Mouse (Mus musculus): ENCODE data around the gene Ankdd1b.

- TF ChIP-seq POLR2A (IDR thresholded peaks at IDR 0.05; ENCODE audit: borderline replicate concordance, low read depth, low read length) (no peak), CTCF (IDR thresholded peaks at IDR 0.05; ENCODE audit: low read depth, low read length) (no peak)
These were observed 17.0 kb upstream of the Ankdd1b start for GRCm38 (mm10) chr13:96487968-96488367.

All from bone marrow macrophage, adult 2 months (primary cell).